Mouse (Mus musculus): Measurements from ENCODE around the gene Faah.
A peak's percentile ranks its signal among the peaks of the same experiment; 100 is the strongest.

Faah gene

DNA sequence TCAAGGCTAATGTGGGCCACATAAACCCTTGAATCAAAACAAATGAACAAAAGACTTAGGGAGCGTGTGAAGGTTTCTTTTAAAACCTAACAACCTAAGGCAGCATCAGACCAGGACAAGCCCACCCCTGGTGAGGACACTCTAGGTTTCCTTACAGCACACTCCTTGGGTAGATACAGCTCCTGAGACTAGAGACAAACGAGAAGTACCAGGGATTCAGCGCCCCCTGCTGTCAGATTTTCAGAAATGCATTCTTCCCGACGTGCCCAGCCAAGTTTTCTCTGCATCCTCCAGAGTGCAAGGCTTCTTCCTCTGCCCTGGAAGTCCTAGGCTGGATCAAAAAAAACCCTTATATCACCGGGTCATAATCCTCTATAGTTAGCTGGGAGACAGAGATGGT, 65.0 kb downstream of the Faah start:
- DNase-seq (ENCODE audit: extremely low spot score, low spot score), result peak; percentile 67

DNA sequence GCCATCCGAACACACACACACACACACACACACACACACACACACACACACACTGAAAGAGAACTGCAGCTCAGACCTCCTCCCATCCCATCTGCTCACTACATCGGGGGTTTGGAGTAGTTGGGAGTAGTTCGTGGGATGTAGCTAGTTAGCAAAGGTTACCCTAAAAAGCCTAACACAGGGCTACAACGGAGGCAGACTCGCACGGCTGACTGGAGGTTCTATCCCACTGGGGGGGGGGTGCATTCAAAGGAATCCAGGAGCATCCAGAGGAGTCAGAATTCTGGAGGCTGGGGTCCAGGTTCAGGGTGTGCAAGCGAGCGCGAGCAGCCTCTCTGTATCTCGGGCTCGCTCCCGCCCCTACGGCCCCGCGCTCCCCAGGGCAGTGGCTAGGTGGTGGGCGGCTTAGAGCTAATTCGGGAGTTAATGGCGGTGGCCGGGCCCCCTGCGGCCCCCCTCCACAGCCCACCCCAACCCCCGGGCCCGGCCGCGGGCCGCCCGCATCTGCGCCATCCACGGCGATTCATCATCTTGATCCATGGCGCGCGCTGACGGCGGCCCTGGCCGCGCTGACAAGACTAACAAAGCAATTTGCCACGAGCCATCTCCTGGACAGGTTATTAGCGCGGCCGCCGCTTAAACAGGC, 73.9 kb downstream of the Faah start:
- DNase-seq (ENCODE audit: extremely low spot score, low spot score), result no peak

DNA sequence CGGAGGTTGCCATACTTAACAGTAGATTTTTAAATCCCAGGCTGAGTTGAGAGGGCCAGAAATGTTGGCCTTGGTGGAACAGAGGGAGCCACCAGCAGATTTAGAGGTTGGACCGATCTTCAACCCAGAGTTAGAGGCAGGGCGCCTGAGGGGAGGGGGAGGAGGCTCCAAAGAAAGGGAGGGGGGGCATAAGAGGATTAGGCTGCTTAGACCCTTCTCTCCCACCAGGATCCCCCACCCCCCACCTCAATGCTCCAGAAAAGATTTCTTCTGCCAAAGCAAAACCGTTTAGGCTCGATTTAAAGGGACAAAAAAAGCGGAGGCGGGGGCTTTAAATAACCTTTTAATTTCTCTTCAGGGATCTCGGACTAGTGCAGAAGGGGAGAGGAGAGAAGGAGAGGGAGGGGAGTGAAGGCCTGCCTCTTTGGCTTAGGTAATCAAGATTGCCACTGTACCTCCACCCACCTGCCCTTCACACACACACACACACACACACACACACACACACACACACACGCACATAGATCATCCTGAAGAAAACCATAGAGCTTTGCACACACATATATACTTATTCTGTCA, 76.4 kb downstream of the Faah start:
- no peak for DNase-seq (ENCODE audit: extremely low spot score, low spot score)

DNA sequence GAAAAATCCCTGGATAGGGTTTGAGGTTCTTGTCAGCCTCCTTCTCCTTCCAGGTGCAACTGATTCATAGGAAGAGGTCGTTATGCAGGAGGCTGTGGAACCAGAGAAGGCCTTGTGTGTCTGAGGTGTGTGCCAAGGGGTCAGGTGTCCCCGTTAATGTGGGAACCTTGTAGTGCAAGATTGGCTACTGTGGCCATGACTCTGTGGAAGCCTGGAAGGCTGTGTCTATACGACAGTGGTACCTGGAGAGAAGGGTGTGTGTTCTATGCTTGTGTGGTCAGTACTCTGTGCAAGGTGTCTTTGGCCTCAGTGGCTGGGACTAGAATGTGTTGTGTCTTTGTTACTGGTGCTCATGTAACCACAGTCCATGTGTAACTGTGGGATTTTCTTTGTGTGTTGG, 77.0 kb downstream of the Faah start:
- peak; percentile 35 for DNase-seq (ENCODE audit: extremely low spot score, low spot score)

DNA sequence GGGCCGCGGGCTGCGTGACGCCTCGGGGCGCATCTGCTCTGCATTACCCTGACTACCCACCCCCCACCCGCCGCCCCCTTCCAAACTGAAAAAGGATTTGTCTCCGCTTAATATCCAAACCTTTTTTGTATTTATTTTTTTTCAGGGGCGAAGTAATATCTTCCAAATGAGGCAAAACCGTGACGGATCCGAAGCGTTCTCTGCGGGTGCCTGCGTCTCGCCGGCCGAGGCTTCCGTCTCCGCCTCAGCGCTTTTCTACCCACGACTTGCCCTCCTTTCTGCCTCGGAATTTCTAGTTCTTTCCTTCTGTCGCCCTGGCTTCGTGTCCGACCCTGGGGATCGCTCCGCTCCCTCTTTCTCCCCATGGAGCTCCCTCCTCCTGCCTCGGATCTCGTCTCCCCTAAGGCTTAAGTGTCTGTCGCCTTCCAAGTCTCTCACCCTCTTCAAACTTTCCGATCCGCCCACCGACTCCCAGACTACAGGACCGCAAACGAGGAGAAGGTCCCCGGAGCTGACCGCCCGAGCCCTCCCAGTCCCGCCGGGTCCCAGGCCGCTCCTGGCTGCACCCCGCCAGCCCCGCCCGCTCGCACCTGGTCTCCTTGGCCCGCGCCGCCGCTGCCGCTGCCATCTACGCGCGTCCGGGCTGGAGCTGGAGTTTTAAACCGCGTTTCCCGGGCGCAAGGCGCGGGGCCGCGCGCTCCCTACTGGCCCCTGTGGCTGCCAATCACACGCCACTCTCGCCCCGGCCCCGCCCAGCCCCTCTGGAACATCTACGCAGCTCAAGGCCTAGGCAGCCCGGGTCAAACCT, 78.2 kb downstream of the Faah start, which contains the start of gene Dmbx1:
Gene Dmbx1, minus strand, starts transcription at position 632 of the 808 bp plus-strand sequence.
- peak; percentile 82 for DNase-seq (ENCODE audit: extremely low spot score, low spot score)

DNA sequence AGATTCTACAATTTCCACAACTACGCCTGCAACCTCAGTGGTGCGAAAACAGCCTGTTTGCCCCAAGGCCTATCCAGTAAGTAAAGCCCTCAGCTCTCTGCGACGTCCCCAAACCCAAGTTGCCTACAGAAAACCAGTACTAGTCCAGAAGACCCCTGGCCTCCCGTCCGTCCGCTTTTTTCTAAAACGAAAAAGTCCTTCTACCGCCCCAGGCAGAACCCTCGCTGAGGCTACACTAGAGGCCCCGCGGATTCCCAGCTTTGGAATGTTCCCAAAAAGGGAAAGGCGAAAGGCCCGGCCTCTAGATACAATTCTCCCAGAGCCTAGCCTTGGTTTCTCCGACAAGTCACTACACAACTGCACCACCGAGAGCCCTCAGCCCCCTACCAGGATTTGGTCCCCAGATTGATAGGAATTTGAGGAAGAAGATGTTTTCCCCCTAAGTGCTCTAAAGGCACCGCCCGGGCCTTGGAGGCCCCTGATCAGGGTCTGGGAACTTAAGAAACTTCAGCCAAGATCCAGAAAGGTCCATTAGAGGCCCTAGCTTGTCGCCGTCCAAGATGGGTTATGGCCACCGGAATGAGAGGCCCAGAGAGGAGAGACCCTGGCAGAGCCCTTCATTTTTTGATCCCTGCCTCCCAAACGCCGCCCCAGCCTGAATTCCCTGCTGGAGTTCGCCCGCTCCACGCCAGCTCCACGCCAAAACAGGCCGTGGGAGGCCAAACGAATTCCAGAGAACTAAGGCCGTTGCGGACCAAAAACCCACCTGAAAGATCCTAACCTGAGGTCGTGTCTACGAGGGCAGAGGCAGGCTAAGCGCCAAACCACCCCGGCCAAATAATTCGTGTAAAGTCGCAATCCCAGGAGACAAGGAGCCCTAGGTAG, 79.2 kb downstream of the Faah start:
- peak; percentile 74 for DNase-seq (ENCODE audit: extremely low spot score, low spot score)

DNA sequence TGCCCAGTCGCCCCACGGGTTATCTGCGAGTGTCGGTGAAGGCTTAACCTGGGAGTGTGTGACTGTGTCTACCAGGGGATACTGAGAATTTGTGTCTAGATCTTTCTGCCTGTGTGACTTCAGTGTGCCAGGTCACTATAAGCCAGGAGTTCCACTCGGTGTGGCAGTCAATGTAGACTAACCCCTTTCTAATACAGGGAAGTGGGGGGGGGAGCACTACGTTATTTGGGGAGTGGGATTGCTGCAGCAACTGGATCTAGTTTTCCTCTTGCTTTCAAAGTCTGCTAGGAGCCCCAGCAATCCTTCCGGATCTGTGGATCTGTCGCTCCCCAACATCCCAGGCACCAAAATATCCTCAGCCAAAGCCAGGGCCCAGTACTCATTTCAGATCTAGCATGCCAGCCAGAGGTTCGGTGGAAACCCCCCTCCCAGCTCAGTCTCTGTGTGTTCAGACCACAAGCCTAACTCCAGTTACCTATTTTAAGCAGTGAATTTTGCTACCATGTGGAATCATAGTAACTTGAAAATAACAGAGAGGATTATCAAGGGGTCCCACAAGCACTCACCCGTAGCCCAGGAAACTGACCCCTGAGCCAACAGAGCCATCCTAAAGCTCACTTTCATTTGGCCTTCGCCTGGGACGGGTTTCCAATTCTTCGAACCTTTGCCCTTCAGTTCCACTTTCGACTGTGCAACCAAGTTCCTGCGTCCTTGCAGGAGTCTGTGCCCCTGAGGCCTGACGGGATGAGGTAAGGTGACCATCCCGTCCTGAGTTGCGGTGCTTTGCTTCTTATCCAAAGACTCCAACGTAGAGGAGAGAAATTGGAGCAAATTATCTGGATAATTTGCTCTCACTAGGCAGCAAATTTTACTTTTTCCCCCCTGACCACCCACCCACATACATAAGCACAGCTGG, 80.4 kb downstream of the Faah start:
- no peak for DNase-seq (ENCODE audit: extremely low spot score, low spot score)

DNA sequence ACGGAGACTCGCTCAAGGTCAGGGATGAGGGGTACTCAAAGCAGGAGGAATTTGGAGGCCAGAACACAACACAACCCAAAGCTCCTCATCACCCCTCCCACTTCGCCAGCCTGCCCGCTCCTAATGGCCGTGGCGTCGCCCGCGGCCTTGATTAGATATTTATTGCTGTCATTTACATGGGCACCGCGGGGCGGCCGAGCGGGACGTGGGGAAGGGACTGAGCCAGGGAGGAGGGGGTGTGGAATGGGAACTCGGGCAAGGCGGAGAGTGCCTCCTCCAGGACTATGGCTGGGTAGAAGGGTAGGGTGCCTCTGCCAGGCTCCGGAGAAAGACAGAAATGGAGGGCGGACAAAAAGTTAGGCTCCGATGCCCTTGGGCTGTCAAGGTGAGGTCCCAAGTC, 81.1 kb downstream of the Faah start:
- DNase-seq (ENCODE audit: extremely low spot score, low spot score), result peak; percentile 62

DNA sequence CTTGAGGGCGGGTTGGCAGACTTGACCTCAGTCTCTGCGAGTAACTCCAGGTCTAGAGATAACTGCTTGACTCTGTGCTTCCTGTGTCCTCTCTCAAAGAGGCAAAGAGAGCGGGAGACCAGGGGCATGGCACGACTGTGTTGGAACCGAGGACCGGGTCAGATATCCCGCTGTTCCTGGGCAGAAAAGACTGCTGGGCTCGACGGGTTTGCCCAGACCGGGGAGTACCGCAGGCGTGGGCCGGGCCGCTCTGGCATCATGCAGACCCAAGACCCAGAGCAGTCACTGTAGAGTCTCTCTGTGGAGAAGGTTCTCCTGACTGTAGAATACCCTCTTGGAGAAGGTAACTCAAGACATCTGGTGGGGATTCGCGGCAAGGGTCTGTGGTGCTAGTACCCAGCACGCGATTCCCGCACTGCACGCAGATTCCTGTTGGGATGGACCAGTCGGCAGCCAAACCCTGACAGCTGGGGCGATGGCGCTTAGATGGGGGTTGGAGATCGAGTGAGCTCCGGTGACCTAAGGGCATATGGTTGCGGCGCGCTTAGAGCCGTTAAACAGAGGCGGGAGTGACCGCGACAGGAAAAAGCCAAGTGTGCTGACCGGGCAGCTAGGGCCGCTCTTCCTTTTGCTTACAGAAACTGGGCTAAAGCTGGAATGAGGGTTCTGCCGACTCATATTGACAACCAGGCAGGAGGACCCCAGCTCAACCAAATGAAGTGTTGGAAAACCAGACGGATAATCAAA, 81.7 kb downstream of the Faah start:
- peak; percentile 77 for DNase-seq (ENCODE audit: extremely low spot score, low spot score)

DNA sequence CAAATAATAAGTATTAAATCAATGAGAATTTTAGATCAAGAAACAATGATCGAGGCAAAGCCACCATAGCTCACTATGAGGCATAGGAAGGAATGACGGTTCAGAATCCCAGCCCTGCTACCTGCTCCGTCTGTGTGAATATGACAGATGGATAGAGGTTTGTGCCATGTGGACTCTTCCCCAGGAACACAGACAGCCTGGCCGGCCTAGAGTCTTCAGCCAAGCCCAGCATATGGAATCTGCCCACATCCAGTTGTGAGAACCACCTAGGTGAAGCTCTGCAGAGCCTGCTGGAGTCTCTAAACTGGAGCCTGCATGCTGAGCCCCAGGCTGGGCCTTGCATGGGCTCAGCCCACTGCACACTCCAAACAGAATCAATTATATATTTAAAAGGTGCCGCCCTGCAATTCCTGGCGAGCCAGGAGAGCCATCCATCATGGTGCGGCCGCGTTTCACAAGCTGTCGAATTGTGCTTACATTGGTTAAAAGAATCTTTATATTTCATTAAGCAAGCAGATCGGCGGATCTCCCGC, 86.1 kb downstream of the Faah start:
- DNase-seq (ENCODE audit: extremely low spot score, low spot score), result no peak

DNA sequence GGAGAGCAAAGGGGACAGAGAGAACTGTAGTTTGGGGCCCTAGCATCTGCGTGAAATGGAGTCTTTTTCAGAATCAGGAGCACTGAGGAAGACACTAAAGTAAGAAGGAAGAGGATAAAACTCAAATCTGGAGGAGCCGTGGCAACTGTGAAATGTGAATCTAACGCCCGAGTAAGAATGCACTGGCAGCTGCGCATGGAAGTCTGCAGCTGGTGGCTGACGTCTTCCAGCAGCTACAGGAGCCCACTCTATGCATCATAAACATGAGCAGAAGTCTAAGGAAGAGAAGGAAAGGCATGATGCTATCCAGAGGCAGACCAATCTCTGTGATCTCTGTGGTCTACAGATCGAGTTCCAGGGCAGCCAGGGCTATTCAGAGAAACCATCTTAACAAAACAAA, 90.1 kb downstream of the Faah start:
- no peak for DNase-seq (ENCODE audit: extremely low spot score, low spot score)

DNA sequence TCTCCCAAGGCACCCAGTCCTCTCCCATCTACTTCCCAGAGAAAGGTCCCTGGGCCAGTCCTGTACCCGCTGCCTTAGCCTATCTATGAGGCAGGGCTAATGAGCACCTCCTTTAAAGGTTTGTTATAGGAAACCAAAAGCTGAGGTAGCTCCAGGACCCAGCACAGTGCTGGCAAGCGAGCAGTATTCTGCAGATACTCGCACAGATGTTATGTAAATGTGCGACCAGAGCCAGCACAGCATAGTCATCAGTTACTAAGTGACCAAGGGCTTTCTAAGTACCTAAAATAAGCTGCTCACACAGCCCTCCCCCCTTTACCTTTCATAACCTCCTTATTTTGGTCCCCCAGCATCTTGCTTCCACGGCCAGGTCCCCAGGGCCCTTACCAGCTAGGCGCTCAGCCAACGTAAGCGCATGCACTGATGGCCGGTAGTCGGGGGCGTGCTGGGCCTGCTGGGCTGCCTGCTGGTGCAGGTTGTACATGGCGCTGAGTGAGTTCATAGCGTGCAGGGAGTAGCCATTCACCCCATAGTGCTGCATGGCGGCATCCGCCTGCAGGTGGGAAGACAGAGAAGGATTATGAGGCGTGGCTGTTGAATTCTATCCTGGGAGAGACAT, 94.4 kb downstream of the Faah start:
- no peak for DNase-seq (ENCODE audit: extremely low spot score, low spot score)

DNA sequence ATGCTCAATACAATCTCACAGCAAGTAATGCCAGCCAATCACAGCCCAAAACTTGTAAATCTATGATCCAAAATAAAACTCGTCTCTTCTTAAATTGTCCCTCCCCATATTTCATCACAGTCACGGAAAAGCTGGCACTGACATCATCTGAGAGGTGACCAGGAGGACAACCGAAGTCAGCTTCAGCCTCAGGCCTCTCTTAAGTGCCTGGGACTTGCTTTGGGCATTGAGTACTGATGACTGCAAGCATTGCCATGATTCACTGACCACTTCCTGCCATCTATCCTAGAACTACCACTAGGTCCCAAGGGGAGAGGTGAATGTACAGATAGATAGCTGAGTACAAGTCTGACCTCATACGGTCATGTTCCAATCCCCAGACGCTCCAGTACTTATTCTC, 95.0 kb downstream of the Faah start:
- no peak for DNase-seq (ENCODE audit: extremely low spot score, low spot score)

DNA sequence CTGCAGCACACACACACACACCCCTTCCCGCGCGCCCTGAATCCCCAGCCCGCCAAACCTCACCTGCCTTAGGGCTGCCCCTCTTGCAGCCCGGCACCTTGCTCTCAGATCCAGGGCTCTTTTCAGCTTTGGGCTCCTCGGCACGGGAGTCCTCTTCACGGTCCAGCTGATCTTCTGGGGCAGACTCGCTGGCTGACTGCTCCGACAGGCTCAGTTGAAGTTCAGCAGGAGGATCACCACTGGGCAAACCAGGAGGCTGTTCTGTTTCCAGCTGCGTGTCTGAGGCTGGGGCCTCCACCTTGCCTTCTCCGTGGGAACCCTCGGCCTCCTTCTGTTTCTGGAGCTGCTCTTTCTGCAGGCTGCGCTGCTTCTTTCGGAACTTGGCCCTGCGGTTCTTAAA, 97.8 kb downstream of the Faah start:
- no peak for DNase-seq (ENCODE audit: extremely low spot score, low spot score)
